In genomic region chrX:94544923-94545322, GRCm38 (mm10) we compare ENCODE assay signal across 8 mouse cellular contexts. TPM values are rescaled to one million over a fixed set of nuclear protein-coding genes. Genes with fewer than 3 reads are reported as not detected.
DNase-seq lines count a peak whose midpoint lies in the region; ATAC-seq lines count a peak whose summit lies in the region.

No protein-coding gene starts in this region.

- no peaks in the 10 kb centered on the region; the same call in 1 of the 2 replicates for H3K4me1 ChIP-seq in heart, embryonic 10.5 days

- no peak overlapping the region for H3K4me3 ChIP-seq in heart, embryonic 10.5 days

- DNase-seq in heart, postnatal 4 days, result peak; percentile 44
- no peak for DNase-seq in heart, embryonic 10.5 days (ENCODE audit: low spot score)
- DNase-seq in A20 (ENCODE audit: low read depth, low spot score), result peak; percentile 54
- peak; percentile 63 for DNase-seq in adipocyte (ENCODE audit: low spot score)
- DNase-seq in kidney, postnatal 14 days, result peak; percentile 37
- peak; percentile 45 for DNase-seq in retina, postnatal 1 day

- peaks cover 4% of the 10 kb centered on the region; the same call in 1 of the 2 replicates for H3K36me3 ChIP-seq in heart, embryonic 10.5 days

- 33% methylated on average over 1 of the region's 1 CpGs for WGBS in heart, embryonic 10.5 days

- ATAC-seq in frontal cortex, adult (ENCODE audit: low TSS enrichment), result no peak
- ATAC-seq in megakaryocyte, adult 5-6 weeks (ENCODE audit: poor library complexity, severe bottlenecking), result no peak

- H3K27ac ChIP-seq in heart, embryonic 10.5 days, result no peak overlapping the region; the same call in 1 of the 2 replicates

- no peaks in the 10 kb centered on the region for H3K9me3 ChIP-seq in heart, embryonic 10.5 days

- peaks cover 22% of the 10 kb centered on the region; the same call in 1 of the 2 replicates for H3K27me3 ChIP-seq in heart, embryonic 10.5 days (ENCODE audit: insufficient read depth, poor library complexity, severe bottlenecking)

RNA-seq across cellular contexts. Expression of gene Maged1, which starts 3.0 kb away (rescaled TPM):
- 100 to 1,000 TPM; 269 to 273 TPM for total RNA-seq in heart, postnatal 4 days (2021)
- 497 and 590 TPM in 2 replicates for polyA plus RNA-seq in heart, embryonic 10.5 days (2016; fragmentation: Nextera tagmentation; extraction: Ambion mirVana)
- total RNA-seq in megakaryocyte, adult 5-6 weeks (2015), result 0.68 and 1.1 TPM in 2 replicates
- total RNA-seq in megakaryocyte, adult 5-6 weeks (2017), result 1.5 TPM in 2 replicates

Comparison
In these comparisons a context has a peak if more than half of its experiments do, and no peak if none do; other contexts are left out.
1. RNA of gene Maged1, which starts 3.0 kb away (total RNA-seq): 269 to 273 TPM in heart, postnatal 4 days; 0.68 to 1.5 TPM in megakaryocyte, adult 5-6 weeks; every median in the first group is over 100 times any median in the second.